Mouse (Mus musculus): ENCODE measurements around the gene Ube2ql1.

DNA sequence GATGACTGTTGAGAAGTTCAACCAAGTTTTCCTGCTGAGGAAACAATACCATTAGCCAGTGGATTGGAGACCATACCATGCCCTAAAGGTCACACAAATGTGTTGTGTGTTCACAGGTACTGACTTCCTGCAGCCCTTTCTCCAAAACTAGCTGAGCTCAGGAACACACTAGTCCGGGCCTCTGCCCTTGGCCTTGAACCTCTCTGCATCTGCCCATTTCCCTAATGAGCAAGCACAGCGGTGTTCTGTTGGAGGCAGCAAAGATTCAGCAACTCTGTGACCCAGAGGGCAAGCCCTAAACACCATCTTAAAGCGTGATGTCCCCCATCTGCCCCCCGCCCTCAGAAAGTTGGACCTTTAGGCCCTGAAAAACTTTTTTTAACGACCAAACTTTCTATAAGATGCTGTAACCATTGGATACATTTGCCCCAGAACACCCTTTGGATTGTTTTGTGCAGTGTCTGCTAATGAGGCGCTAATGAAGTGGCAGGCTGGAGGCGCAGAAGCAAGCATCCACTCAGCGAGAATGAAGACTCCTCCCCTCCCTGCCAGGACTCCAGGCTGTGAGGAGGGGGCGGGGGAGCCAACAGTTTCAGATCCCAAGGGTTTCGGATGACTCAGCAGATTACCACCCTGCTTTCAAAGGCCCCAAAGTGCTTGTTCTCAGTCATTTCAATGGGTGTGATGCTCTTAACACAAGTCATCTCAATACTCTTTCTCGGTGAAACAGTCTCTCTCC, 21.7 kb downstream of the Ube2ql1 start:
- TF ChIP-seq CTCF (IDR thresholded peaks at IDR 0.05; ENCODE audit: low read depth, low read length) (no peak), TAL1 (conservative IDR thresholded peaks at IDR 0.05; ENCODE audit: low read depth, low read length) (no peak), GATA1 (IDR thresholded peaks at IDR 0.05; ENCODE audit: borderline replicate concordance, low read length) (no peak)

All from G1E (cell line).